Mouse (Mus musculus) cerebellum, adult 9-11 months (tissue): Measurements from ENCODE around the gene Dlst.
"Not testable (repeated sequence)": the region's sequence is repeated elsewhere in the genome, so short reads cannot be mapped to it uniquely, and the experiment has no call there.

Experiments used
- DNase-seq: peaks from one replicate; pipeline ENCODE4 v3.0.0; 2022

Dlst gene

GRCm38 (mm10) chr12:85115678-85116077 lies 5.0 kb downstream of the Dlst start:
- DNase-seq: no peak

- DNase-seq: no peak
These were observed 11.3 kb downstream of the Dlst start for GRCm38 (mm10) chr12:85121806-85122459.

- DNase-seq: no peak
These were observed 12.5 kb downstream of the Dlst start for GRCm38 (mm10) chr12:85123108-85123530.

- no peak for DNase-seq
These were observed 13.0 kb downstream of the Dlst start for GRCm38 (mm10) chr12:85123645-85124044.

GRCm38 (mm10) chr12:85124751-85125150 lies 14.1 kb downstream of the Dlst start:
- DNase-seq: no peak

GRCm38 (mm10) chr12:85126986-85127603 lies 16.5 kb downstream of the Dlst start:
- DNase-seq: no peak

- no peak for DNase-seq
These were observed 18.9 kb downstream of the Dlst start for GRCm38 (mm10) chr12:85129426-85129978.

- DNase-seq: no peak
These were observed 20.7 kb downstream of the Dlst start for GRCm38 (mm10) chr12:85131361-85131760.

- DNase-seq: no peak
These were observed 23.6 kb downstream of the Dlst start for GRCm38 (mm10) chr12:85134043-85134794.

GRCm38 (mm10) chr12:85135513-85136470 lies 25.2 kb downstream of the Dlst start:
- peak; percentile 51 for DNase-seq

GRCm38 (mm10) chr12:85136627-85137026 lies 26.0 kb downstream of the Dlst start:
- DNase-seq: no peak

GRCm38 (mm10) chr12:85140036-85140701 lies 29.5 kb downstream of the Dlst start:
- no peak for DNase-seq

- no peak for DNase-seq
These were observed 30.5 kb downstream of the Dlst start for GRCm38 (mm10) chr12:85141096-85141495.

GRCm38 (mm10) chr12:85142803-85143202 lies 32.2 kb downstream of the Dlst start:
- peak; percentile 73 for DNase-seq

GRCm38 (mm10) chr12:85144276-85144675 lies 33.6 kb downstream of the Dlst start:
- not testable (repeated sequence) for DNase-seq

GRCm38 (mm10) chr12:85144821-85145220 lies 34.2 kb downstream of the Dlst start:
- DNase-seq: no peak

GRCm38 (mm10) chr12:85145630-85146029 lies 35.0 kb downstream of the Dlst start:
- DNase-seq: no peak

GRCm38 (mm10) chr12:85146355-85146754 lies 35.7 kb downstream of the Dlst start:
- no peak for DNase-seq

GRCm38 (mm10) chr12:85146881-85147280 lies 36.2 kb downstream of the Dlst start:
- no peak for DNase-seq

GRCm38 (mm10) chr12:85150321-85151001 lies 39.8 kb downstream of the Dlst start:
- no peak for DNase-seq
